Mouse (Mus musculus) bone marrow, adult 2 months (tissue): ENCODE results near the gene Klhl21. TPM values are rescaled to one million over a fixed set of nuclear protein-coding genes. Genes with fewer than 3 reads are reported as not detected.

Source experiments
- H3K27ac ChIP-seq: fragments of 200-500 bp; 2 replicates; pipeline ENCODE4 v1.5.1; 2012; ENCODE audit warnings: low read depth, mild to moderate bottlenecking, control low read depth, inconsistent platforms, low read length; ENCODE audit not compliant: control insufficient read depth, poor library complexity, insufficient read depth
- H3K4me1 ChIP-seq: fragments of 200-500 bp; 2 replicates; pipeline ENCODE4 v1.6.1; 2011; ENCODE audit warnings: low read length; ENCODE audit not compliant: control insufficient read depth, insufficient read depth
- H3K4me3 ChIP-seq: fragments of 200-500 bp; replicated peaks from 2 replicates; pipeline ENCODE3; 2011; ENCODE audit warnings: mild to moderate bottlenecking, low read depth, low read length, control low read depth; ENCODE audit not compliant: control insufficient read depth
- CTCF ChIP-seq: fragments of 200-500 bp; IDR thresholded peaks from 2 replicates; pipeline ENCODE4 v1.5.1; 2011; ENCODE audit warnings: low read length, control low read depth; ENCODE audit not compliant: control insufficient read depth, insufficient read depth
- POLR2A ChIP-seq: fragments of 200-500 bp; IDR thresholded peaks from 2 replicates; pipeline ENCODE4 v1.6.1; 2011; ENCODE audit warnings: low read depth, mild to moderate bottlenecking, control low read depth, low read length, borderline replicate concordance; ENCODE audit not compliant: control insufficient read depth
- polyA plus RNA-seq: library from polyadenylated mRNA; stranded (reverse); fragments of >200 nt; gene quantifications from 2 replicates; pipeline ENCODE4 v1.2.4, GENCODE M21; 2011; ENCODE audit warnings: low replicate concordance; ENCODE audit not compliant: missing spikeins, insufficient read depth, insufficient read length

Gene Klhl21
- polyA plus RNA-seq, 1 experiment, result 3.5 TPM

- H3K27ac ChIP-seq, result no peak overlapping the region
- no peak for TF ChIP-seq CTCF
- TF ChIP-seq POLR2A, result no peak
- H3K4me1 ChIP-seq, result no peaks in the 10 kb centered on the region
- H3K4me3 ChIP-seq, result no peak overlapping the region
Measured at GRCm38 (mm10) chr4:152067280-152067679, 58.7 kb downstream of the Klhl21 start.

Other genes with a start within 250 kb of the Klhl21 start
- gene Camta1, start 146.9 kb upstream of the Klhl21 start, polyA plus RNA-seq, result 26.6 and 28.3 TPM in 2 replicates
- gene Dnajc11, start 75.1 kb upstream of the Klhl21 start, polyA plus RNA-seq, result 50.8 and 79.8 TPM in 2 replicates
- 16.4 and 23.6 TPM in 2 replicates for gene Thap3, start 19.8 kb upstream of the Klhl21 start, polyA plus RNA-seq
- 1.9 and 2.8 TPM in 2 replicates for gene Phf13, start 12.5 kb upstream of the Klhl21 start, polyA plus RNA-seq
- 7.7 and 21.0 TPM in 2 replicates for gene Zbtb48, start 18.9 kb downstream of the Klhl21 start, polyA plus RNA-seq
- 1.0 TPM in 1 of 2 replicates, not detected in the other for gene Tas1r1, start 29.8 kb downstream of the Klhl21 start, polyA plus RNA-seq
- gene Nol9, start 30.5 kb downstream of the Klhl21 start, polyA plus RNA-seq, result 8.1 and 11.9 TPM in 2 replicates
- 6.5 and 6.6 TPM in 2 replicates for gene Plekhg5, start 63.7 kb downstream of the Klhl21 start, polyA plus RNA-seq
- 2.6 and 3.3 TPM in 2 replicates for gene Tnfrsf25, start 107.1 kb downstream of the Klhl21 start, polyA plus RNA-seq
- 0.61 TPM in 1 of 2 replicates, not detected in the other for gene Espn, start 143.6 kb downstream of the Klhl21 start, polyA plus RNA-seq
- not detected in 2 replicates for gene Hes2, start 150.1 kb downstream of the Klhl21 start, polyA plus RNA-seq
- gene Acot7, start 169.3 kb downstream of the Klhl21 start, polyA plus RNA-seq, result 12.4 and 32.0 TPM in 2 replicates